Mouse (Mus musculus): ENCODE results near the gene Ugt2a1.

DNA sequence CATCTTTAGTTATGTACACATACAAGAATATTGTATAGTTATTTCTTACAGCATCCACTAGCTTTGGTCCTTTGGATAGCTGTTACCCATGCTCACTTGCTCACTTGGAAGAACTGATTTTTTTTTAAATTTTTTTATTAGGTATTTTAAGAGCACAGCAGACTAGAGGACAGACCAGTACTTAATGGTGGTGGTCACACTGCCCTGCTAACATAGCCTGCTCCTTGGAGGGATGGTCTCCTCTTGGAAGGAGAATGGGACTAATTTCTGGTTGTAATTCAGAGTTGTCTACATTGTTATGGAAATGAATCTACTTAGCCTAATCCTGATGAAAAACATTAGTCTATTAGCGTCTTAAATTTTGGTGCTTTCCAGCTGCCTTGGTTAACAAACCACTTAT lies 31.9 kb downstream of the Ugt2a1 start:
- TF ChIP-seq CTCF (conservative IDR thresholded peaks at IDR 0.05; ENCODE audit: low read length) = no peak
- no peak for TF ChIP-seq NANOG (IDR thresholded peaks at IDR 0.05; ENCODE audit: borderline replicate concordance, low read length)
- TF ChIP-seq POU5F1 (IDR thresholded peaks at IDR 0.05; ENCODE audit: borderline replicate concordance, low read length) = no peak

Measured in E14TG2a.4 (cell line).